Mouse (Mus musculus): ENCODE results near the gene Papln.

- TF ChIP-seq CTCF (conservative IDR thresholded peaks at IDR 0.05; ENCODE audit: insufficient read depth, insufficient read length, low read depth, low read length) (no peak), POLR2A (IDR thresholded peaks at IDR 0.05; ENCODE audit: low read depth, low read length) (no peak)
Measured at GRCm38 (mm10) chr12:83792706-83793410, 29.4 kb downstream of the Papln start.

Measured in kidney, adult 2 months (tissue).